Mouse (Mus musculus) cerebellum, adult (tissue): ENCODE measurements around the gene Mmrn1.
"Not testable (repeated sequence)": the region's sequence is repeated elsewhere in the genome, so short reads cannot be mapped to it uniquely, and the experiment has no call there.

ENCODE experiments used
- ATAC-seq: cut with Nextera tagmentation; 2 replicates; pipeline ENCODE4 v1.9.2; 2017; ENCODE audit warnings: mild to moderate bottlenecking, moderate library complexity, mixed read lengths; ENCODE audit not compliant: insufficient number of reproducible peaks, low FRiP score, low TSS enrichment

Gene Mmrn1

DNA sequence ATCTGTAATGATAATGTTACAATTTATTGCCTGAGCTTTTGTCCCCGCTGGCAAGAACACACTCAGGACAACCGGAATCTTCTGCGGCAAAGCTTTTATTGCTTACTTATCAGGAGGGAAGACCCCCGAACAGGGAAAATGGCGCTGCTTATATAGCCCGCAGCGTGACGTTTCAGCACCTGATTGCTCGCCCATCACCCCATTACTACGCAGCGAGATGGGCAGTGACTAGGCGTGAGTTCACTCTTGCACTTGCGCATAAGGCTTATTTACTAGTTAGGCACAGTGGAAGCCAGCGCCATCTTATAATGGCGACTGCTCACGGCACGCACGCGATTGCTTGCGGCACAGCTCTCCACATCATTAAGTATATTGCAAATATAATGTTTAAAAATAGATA lies at the start of gene Mmrn1:
Gene Mmrn1, plus strand, starts transcription at position 301 of the 400 bp plus-strand sequence.
- not testable (repeated sequence) for ATAC-seq

DNA sequence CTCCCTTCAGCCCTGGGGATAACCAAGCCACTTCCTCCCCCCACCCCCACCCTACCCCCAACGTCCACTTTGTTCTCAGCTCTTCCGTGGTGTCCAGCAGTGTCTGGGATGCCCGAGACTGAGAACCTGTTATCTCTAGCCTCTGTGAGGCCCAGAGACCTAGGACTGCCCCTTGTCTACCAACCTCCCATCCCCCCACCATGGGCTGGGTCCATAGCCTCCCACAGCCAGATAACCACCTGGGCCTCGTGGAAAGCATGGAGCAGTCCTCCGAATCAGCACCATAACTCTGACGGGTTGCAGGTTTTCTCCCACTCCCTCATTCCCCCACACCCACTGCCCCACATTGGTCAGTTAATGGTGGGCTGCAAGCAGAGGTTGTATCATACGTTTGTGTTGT lies 44.4 kb upstream of the Mmrn1 start:
- ATAC-seq, result no peak

DNA sequence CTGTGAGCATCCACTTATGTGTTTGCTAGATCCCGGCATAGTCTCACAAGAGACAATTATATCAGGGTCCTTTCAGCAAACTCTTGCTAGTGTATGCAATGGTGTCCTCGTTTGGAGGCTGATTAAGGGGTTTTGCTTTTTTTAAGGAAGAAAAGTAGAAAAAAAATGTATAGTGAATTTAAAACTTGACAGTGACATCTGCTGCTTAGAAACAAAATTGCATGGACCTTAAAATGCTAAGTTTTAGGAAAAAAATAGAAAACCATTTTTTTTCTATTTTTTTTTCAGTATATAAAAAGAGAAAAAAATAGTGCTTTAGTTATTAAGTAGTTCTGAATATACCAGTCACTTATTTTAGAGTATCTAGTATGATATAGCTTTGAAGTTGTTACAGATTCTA lies 43.2 kb upstream of the Mmrn1 start:
- no peak for ATAC-seq

DNA sequence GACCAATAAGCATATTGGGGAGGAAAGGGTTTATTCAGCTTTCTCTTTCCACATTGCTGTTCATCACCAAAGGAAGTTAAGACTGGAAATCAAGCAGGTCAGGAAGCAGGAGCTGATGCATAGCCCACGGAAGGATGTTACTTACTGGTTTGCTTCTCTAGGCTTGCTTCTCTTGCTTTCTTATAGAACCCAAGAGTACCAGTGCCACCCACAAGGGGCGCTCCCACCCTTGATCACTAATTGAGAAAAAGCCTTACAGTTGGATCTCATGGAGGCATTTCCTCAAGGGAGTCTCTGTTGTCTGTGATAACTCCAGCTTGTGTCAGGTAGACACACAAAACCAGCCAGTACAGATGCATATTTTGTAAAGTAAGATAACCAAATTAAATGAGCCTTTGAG lies 17.5 kb upstream of the Mmrn1 start:
- no peak for ATAC-seq

DNA sequence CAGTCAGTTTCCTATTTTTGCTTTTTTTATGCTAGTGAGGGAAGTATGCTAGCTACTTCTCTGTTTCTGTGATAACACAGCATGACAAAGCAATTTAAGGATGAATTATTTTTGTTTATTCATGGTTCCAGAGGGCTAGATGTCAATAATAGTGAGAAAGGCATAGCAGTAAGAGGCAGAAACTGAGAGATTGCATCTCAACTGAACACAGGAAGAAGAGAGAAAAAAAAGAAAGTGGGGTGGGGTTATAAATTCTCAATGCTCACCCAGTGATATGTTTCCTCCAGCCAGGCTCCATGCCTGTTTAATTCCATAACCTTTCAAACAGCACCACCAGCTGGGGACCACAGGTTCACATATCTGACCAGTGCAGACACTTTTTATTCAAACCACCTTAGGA lies 6.6 kb downstream of the Mmrn1 start:
- no peak for ATAC-seq

DNA sequence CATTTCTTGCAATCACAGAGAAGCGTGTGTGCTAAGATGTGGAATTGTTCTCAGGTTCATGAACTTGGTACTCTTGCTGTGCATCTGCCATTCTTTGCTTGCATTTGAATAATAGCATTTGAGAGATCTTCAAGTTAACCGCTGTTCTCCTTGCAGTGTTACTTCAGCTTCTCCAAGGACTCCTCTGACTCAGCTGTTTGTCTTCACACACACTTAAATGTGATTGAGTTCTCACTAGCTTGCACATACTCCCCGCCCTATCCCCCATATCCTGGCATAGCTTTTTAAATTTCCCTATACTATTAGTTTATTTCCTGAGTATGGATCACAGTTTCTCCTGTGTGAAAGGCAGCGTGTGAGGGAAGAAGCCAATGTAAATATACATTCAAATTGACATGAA lies 10.1 kb downstream of the Mmrn1 start:
- no peak for ATAC-seq

DNA sequence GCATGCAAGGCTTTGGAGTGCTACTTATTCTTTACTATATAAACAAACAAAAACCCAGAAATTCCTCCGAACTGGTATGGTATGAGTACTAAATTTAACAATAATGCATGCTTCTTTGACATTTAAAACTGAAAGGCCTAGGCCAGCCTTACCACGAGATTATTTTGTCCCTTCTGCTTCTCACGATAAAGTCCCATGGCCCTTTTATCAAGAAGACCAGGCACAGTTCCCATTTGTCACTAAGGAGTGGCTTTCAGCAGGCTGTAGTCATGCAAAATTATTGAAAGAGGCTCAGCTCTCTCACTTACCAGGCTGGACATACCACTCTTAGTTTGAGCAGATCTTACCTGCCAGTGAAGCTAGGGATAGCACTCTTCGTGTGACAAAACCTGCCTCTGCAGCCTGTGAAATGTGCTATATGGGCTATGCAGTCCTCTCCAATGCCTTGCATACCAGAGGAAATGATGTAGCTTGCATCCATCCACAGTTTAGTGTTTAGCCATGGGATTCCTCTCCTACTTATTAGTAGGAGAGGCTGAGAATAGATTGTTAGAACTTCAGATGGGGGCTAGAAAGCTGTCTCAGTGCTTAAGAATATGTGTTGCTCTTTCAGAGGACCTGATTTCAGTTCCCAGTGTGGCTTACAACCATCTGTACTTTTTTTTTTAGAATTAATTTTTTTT lies 10.8 kb downstream of the Mmrn1 start:
- ATAC-seq, result no peak

DNA sequence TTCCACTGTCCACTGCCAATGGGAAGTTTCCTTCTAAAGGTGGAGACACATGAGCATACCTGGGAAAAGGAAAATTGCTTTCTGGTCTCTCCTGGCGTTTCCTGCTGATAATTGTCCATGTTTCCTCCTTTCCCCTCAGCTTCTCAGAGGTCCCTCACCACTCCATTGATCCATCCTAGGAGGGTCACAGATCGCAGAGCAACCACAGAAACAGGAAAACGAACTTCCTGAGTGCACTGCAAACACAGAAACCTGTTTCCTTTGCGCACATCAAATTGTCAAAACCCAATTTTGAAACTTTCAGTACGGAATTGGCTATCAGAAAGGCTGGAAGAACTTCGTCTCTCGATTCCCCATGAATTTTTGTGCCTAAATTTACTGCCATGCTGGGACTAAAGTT lies 19.4 kb downstream of the Mmrn1 start:
- no peak for ATAC-seq

DNA sequence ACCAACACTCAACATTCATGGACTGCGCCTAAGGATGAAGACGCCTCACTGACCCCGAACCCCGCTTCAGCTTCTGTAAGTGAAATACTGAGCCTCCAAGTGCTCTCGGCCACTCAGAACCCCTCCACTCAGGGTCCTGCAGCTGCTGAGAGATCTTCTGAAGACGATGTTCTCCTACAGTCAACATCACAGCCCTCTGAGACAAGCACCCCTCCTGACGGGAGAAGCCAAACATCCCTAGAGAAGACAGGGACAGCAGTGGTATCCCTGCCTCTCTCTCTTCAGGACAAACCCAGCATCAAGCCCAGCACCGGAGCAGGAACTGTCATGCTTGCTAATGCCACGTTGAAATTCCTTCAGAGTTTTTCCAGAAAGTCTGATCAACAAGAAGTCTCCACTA lies 19.8 kb downstream of the Mmrn1 start:
- no peak for ATAC-seq

DNA sequence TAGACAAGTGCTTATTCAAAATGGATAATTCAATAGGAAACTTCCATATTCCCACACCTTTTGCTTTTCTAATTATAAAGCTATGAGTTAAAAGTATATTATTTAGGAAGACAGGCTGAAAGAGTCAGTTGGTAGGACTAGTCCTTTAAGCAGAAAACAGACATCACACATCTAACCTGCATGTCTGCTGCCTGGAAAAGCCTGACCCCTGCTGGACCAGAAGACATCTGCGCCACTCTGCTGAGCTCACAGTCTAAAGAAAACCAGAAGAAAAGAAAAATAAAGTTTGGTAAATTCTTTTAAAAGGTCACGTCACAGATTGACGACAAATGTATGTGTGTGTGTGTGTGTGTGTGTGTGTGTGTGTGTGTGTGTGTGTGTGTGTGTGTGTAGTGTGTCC lies 25.6 kb downstream of the Mmrn1 start:
- ATAC-seq, result 0 out of 2 replicates have a peak, but pooled peaks have one; percentile 58

DNA sequence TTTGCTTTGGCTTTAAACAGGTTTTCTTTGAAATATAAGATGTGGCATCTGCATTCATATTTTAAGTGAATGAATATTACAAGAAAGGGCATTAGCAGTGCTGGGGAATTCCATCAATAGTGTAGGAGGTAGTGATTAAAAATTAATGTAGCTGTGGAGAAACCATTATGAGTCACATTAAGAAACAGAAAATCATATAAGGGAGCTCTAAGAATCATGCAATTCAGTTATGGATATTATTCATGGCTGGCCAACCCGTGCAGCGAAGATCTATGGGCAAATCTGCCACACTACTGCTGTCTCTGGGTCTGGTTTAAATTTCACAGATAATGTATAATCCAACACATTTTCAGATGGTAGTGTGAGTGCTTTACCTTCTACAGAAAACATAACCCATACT lies 36.5 kb downstream of the Mmrn1 start:
- ATAC-seq, result no peak

DNA sequence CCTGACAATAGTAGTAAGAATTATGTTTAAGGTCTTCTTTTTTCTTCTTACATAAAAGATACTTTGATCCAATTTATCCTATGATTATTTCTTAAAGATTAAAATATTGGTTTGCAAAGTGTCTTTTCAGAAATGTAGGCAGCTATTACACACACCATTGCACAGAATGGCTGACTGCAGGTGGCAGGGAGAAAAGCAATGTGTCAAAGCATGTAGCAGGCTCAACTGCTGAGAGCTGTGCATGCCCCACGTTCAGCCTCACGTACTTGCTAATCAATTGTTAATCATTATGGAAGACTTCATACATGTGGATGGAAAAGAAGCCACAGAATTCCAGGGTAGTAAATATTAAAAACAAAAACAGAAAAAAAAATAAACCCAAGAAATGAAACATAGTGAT lies 37.1 kb downstream of the Mmrn1 start:
- no peak for ATAC-seq

DNA sequence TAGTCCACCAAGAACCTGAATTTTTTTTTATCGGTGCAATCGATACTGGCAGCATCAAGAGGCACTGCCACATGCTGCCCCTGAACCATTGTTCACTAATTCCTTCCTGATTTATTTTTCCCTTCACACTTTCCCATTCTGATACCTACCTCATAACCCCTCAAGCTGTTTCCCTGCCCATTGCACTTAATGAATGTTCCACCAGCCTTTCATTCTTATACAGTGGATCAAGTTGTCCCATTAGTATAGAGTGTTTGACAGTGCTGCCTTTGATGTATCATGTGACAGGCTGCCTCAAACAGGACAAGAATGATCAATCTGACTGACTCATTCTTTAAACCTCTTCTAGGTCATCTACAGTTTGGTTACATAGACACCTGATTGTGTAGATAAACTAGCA lies 37.9 kb downstream of the Mmrn1 start:
- no peak for ATAC-seq

DNA sequence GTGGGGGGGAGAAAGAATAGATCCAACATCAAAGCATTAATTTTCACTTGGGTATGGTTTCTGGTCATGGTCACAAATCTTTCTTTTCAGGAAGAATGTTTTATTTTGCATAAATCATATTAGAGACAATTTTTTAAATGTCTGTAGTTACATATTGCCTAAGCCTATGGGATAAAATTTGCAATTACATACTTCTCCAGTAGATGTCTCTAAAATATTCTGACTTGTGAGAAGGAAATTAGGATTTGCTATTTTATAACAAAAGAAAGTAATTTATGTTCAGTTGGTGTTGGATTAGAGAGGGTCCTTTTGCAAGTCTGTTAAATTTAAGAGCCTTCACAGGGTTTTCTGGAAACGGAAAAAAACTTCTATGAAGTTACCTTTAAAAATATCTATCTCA lies 39.0 kb downstream of the Mmrn1 start:
- ATAC-seq, result no peak

DNA sequence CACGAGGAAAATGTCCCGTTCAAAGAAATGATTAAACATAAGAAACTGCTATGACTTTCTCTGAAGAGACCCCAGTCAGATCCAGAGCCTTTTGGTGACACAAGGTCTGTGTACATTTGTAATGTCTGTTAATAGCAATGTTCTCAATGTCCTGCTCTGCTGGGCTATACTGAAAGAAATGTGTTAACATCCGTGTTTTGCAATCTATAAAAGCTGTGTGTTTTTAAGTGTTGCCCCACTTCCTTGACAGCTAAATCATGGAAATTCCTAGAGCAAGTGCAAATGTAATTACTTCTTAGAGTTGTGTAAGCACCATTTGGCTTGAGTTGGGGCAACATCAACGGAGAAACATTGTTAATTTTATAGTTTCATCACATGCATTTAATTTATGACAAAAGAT lies 42.2 kb downstream of the Mmrn1 start:
- ATAC-seq, result no peak

DNA sequence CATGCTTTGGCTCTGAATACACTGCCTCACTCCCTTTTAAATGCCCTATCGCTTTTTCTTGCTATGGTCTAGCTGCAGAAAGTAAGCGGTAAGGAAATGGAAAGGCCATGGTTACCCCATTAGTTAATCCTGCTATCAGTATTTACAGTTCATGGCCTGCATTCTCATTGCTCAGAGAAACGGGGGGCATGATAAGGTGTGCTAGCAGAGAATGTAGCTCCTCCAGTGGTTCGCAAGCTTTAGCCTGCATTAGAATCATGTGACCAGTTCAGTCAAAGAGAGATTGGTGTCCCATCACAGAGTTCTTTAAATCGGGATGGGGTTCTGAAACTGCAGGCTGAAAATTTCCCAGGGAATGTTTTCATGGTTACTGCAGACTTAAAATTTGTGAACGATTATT lies 44.6 kb downstream of the Mmrn1 start:
- ATAC-seq, result no peak

DNA sequence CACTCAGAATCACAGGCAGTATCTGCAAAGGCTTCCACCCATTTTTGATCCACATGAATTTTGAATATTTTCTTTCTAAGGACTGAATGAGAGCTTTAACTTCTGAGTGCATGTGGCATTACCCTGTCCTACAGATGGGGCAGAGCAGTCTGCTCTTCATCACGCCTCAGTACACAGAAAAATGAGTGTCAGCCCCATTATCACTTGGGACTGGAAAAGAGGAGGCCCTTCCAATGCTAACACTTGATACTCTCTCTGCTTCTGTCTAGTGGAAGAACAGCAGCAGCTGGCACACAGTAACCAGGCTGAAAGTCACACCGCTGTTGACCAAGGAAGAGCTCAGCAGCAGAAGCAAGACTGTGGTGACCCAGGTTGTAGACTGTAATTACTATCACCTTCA lies 46.0 kb downstream of the Mmrn1 start:
- ATAC-seq, result no peak

DNA sequence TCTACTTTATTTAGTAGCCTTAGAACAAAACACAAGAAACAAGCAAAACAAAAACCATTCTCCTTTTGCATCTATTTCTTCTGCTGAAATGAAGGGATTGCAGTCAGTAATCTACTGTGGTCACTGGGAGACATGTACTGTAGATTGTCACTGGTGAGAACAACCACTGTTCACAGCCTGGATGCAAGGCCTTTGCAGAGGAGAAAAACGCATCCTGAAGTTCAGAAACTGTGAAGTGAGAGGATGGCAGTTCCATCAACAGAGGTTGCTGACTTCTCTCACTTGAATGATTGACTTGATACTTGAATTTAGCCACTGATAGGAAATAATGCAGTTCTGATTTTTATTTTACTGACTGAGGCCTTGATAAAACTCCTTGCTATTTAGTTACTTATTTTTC lies 53.8 kb downstream of the Mmrn1 start:
- no peak for ATAC-seq

DNA sequence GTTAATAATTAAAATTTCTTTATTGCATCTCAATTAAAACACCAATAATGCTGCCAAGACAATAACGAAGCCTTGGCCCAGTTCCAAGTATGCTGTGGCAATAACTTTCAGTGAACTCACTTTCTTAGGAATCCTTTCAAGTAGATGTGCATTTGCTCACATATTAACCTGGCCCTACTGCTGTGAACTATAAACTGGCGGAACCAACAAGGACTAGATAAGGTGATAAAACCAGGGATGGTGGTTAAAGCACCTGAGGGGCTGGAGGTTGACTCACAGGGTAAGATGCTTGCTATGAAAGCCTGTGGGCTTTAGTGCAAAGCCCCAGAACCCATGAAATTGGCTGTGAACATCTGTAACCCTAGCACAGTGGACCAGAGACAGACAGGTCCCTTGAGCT lies 54.3 kb downstream of the Mmrn1 start:
- no peak for ATAC-seq

DNA sequence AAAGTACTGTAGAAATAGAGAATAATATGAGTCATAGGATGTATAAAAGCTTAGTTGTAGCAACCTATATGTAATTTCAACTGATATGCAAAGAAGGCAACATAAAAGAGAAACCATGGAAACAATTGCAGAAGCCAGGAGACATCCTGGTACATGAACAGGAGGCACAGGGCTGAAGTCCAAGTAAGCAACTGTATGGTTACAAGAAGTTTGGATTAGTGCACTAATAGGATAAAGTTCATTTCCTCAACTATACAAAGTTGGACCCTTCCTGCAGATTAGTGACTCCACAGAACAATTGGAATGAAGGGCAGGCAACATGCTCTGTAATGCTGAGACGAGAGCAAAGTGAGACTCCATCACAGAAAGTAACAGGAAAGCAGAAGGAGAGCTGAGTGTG lies 59.6 kb downstream of the Mmrn1 start:
- no peak for ATAC-seq

DNA sequence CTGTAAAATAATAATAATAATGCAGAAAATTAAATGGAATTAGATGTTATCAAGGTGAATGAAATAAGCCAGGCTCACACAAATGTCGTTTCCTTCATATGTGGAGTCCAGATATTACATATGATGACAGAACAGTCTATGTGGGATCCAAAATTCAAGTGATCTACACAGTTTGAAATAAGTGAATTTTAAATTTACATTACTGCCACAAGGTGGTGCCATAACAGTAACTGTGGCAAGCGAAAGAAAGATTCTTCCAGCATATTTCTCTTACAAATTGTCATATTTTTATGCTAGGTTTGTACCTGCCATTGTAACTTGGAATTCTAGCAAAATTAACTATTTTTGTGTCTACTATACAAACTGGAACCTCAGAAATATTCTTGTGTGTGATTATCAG lies 61.1 kb downstream of the Mmrn1 start:
- ATAC-seq, result no peak

DNA sequence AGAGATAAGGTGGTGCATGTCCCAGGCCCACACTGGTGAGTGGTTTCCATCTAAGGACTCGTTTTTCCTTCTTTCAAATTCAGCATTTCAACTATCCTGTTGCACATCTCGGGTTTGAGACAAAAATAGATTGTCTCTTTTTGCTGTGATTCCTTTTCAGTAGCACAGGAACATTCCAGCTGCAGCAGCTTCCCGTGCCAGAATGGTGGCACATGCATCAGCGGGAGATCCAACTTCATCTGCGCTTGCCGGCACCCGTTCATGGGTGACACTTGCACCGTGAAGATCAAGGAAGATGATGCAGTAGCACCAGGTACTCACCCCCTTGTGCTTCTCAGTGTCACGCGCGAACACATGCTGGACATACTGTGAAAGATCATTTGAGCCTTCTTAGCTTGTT lies 62.1 kb downstream of the Mmrn1 start:
- ATAC-seq, result no peak; the same call in 1 of the 2 replicates

DNA sequence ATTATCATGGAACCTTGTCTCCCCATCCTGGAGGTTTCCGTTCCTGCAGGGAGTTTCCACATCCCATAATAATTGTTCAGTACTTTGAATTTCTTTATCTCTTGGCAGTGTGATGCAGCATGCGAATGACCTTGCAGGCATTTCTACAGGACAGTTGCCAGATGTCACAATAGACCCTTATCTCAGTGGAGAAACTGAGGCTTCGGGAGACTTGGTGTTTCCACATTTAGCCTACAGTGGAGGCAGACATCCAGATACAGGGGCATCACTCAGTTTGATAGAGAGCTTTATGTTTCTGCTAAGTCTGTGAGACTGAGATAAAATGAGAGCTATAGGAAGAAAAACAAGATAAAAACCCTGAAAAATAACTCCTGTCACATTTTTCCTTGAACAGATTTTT lies 63.0 kb downstream of the Mmrn1 start:
- ATAC-seq, result no peak
